Mouse (Mus musculus): ENCODE data around the gene Pcnx3. TPM values are rescaled to one million over a fixed set of nuclear protein-coding genes. Genes with fewer than 3 reads are reported as not detected.

The Pcnx3 gene
- total and polyA plus RNA-seq, 2 experiments from 2014 or later: 17.2 to 97.0 TPM

DNA sequence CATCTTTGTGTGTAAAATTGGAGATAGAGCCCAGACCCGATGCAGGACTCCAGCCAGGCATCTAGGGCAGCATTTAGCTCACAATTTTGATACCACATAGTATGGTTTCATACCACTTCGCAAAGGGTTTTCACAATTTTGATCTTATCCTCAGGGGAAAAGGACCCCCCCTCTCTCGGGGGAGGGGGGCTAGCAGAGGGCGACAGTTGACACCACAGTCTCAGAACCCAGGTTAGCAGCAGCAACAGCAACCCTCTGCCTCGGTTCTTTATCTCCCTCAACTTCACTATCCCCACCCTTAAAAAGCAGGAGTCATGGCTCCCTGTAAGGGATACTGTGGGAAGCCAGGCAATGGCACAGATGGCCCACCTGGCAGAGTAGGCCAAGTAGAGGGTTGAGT lies 24.5 kb upstream of the Pcnx3 start:
- Histone ChIP-seq H3K4me1 (ENCODE audit: insufficient read depth, low read length) (peaks cover 10% of the 10 kb centered on the region), H3K9ac (replicated peaks; ENCODE audit: low read length) (0 out of 2 replicates have a peak overlapping the region, but pooled peaks have one; percentile 17), H3K4me3 (ENCODE audit: low read length) (peak overlapping the region; percentile 18), H3K36me3 (ENCODE audit: insufficient read depth, low read length) (peaks cover 9% of the 10 kb centered on the region), H3K27me3 (ENCODE audit: insufficient read depth, low read length) (no peaks in the 10 kb centered on the region), H3K9me3 (ENCODE audit: low read length) (no peaks in the 10 kb centered on the region), H3K27ac (no peak overlapping the region), H3K4me2 (ENCODE audit: low read depth, low read length) (peak overlapping the region; percentile 53)
- TF ChIP-seq CTCF (IDR thresholded peaks at IDR 0.05; ENCODE audit: low read depth): no peak
- no peak for DNase-seq (ENCODE audit: low spot score)
- 79% methylated on average over 5 of the region's 5 CpGs for WGBS
- ATAC-seq: no peak

DNA sequence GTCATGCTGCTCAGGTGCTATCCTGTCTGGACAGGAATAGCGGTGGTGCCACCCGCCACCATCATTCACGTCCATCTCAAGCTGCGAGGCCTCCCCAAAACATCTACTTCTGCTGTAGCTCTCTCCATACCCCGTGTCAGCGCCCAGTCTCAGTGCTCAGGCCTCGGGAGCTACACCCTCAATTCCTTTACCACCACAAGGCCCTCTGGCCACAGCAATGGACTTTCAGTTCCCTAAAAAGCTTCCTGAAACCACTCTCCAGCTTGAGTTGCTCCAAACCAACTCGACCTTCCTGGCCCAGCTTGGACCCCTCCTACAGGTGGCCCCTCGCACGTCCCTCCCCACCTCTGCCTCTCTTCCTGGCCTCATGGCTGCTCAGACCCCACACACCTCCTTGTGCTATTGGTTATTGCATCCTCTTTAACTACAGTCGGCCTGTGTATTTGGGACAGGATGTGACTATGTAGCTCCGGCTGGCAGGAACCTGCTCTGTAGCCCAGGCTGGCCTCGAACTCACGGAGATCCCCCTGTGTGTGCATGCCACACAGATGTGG lies 23.3 kb upstream of the Pcnx3 start:
- ATAC-seq: no peak
- 93% methylated on average over 14 of the region's 14 CpGs for WGBS
- H3K4me2 ChIP-seq (ENCODE audit: low read depth, low read length): no peak overlapping the region
- no peak overlapping the region for H3K27ac ChIP-seq
- H3K27me3 ChIP-seq (ENCODE audit: insufficient read depth, low read length): no peaks in the 10 kb centered on the region
- no peak for TF ChIP-seq CTCF (IDR thresholded peaks at IDR 0.05; ENCODE audit: low read depth)
- no peak overlapping the region for H3K9ac ChIP-seq (replicated peaks; ENCODE audit: low read length)
- no peaks in the 10 kb centered on the region for H3K9me3 ChIP-seq (ENCODE audit: low read length)
- no peak overlapping the region for H3K4me3 ChIP-seq (ENCODE audit: low read length)
- H3K36me3 ChIP-seq (ENCODE audit: insufficient read depth, low read length): peaks cover 17% of the 10 kb centered on the region
- DNase-seq (ENCODE audit: low spot score): no peak
- H3K4me1 ChIP-seq (ENCODE audit: insufficient read depth, low read length): peaks cover 8% of the 10 kb centered on the region

GRCm38 (mm10) chr19:5711218-5711617 lies 22.5 kb upstream of the Pcnx3 start:
- Histone ChIP-seq H3K4me3 (ENCODE audit: low read length) (no peak overlapping the region), H3K4me1 (ENCODE audit: insufficient read depth, low read length) (no peaks in the 10 kb centered on the region; the same call in 1 of the 2 replicates), H3K4me2 (ENCODE audit: low read depth, low read length) (no peak overlapping the region), H3K9ac (replicated peaks; ENCODE audit: low read length) (no peak overlapping the region), H3K9me3 (ENCODE audit: low read length) (no peaks in the 10 kb centered on the region), H3K27ac (no peak overlapping the region), H3K27me3 (ENCODE audit: insufficient read depth, low read length) (no peaks in the 10 kb centered on the region), H3K36me3 (ENCODE audit: insufficient read depth, low read length) (peaks cover 17% of the 10 kb centered on the region)
- WGBS: 2% methylated on average over 3 of the region's 3 CpGs
- TF ChIP-seq CTCF (IDR thresholded peaks at IDR 0.05; ENCODE audit: low read depth): peak; percentile 82
- ATAC-seq: no peak
- peak; percentile 82 for DNase-seq (ENCODE audit: low spot score)

DNA sequence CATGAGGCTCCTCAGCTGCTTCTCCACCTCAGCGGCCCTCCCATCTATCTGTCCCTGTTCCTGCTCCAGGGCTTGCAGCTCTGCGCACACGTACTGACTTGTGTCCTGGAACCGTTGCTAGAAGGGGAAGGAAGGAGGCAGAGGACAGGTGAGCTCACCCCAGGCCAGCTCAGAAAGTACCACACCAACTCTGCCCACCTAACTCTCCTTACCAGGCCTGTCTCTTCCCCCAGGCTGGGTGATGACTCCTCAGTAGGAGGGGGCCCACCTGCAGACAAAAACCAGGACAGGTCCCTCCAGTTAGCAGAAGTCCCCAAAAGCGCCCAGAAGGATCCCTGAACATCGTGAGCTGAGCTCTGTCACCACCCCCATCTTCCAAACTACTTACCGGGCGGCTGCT lies 21.9 kb upstream of the Pcnx3 start:
- WGBS: 81% methylated on average over 8 of the region's 8 CpGs
- no peaks in the 10 kb centered on the region for H3K9me3 ChIP-seq (ENCODE audit: low read length)
- H3K36me3 ChIP-seq (ENCODE audit: insufficient read depth, low read length): peaks cover 17% of the 10 kb centered on the region
- no peaks in the 10 kb centered on the region for H3K27me3 ChIP-seq (ENCODE audit: insufficient read depth, low read length)
- H3K4me2 ChIP-seq (ENCODE audit: low read depth, low read length): no peak overlapping the region
- DNase-seq (ENCODE audit: low spot score): no peak
- no peak for ATAC-seq
- TF ChIP-seq CTCF (IDR thresholded peaks at IDR 0.05; ENCODE audit: low read depth): no peak
- no peak overlapping the region for H3K27ac ChIP-seq
- H3K4me3 ChIP-seq (ENCODE audit: low read length): no peak overlapping the region
- H3K9ac ChIP-seq (replicated peaks; ENCODE audit: low read length): no peak overlapping the region
- H3K4me1 ChIP-seq (ENCODE audit: insufficient read depth, low read length): no peaks in the 10 kb centered on the region; the same call in 1 of the 2 replicates

GRCm38 (mm10) chr19:5710068-5710467 lies 21.4 kb upstream of the Pcnx3 start:
- H3K9ac ChIP-seq (replicated peaks; ENCODE audit: low read length): no peak overlapping the region
- no peak for TF ChIP-seq CTCF (IDR thresholded peaks at IDR 0.05; ENCODE audit: low read depth)
- no peak overlapping the region for H3K4me3 ChIP-seq (ENCODE audit: low read length)
- no peak overlapping the region for H3K4me2 ChIP-seq (ENCODE audit: low read depth, low read length)
- ATAC-seq (no peak), DNase-seq (ENCODE audit: low spot score) (peak; percentile 38)
- H3K4me1 ChIP-seq (ENCODE audit: insufficient read depth, low read length): no peaks in the 10 kb centered on the region
- WGBS: 80% methylated on average over 6 of the region's 6 CpGs
- H3K9me3 ChIP-seq (ENCODE audit: low read length): no peaks in the 10 kb centered on the region
- peaks cover 17% of the 10 kb centered on the region for H3K36me3 ChIP-seq (ENCODE audit: insufficient read depth, low read length)
- H3K27ac ChIP-seq: no peak overlapping the region
- no peaks in the 10 kb centered on the region for H3K27me3 ChIP-seq (ENCODE audit: insufficient read depth, low read length)

DNA sequence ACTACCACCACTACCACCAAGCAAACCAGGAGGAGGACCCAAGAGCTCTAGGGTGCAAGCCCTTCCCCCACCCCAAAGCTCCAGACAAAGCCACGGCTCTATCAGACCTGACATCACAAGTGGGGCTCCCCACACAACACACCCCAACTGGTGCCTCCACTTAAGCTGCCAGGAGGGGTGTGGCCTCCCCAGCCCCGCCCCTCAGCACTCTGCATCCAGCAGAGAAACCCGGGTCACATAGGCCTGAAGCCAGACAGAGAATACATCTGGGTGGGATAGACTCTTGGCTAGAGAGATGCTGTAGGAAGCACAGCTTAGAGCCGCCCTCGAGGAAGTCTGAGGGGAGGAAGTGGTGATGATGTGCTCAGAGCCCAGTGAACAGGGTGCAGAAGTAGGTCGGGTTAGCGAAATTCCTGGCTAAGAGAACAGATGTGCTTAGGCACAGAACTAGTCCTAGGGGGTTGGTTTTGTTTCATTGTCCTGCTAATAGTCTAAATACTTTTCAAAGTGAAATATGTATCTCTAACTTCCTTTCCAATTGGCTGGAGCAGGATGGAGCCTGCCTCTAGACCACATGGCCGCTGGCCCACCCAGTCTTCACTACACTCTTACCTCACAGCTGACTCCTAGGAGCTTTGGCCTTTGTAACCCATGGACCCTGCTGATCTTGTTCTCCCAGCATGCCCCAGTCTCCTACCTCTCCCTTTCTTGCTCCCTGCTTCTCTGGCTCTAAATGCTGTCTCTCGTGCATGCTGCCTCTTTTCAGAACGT lies 16.3 kb upstream of the Pcnx3 start:
- Histone ChIP-seq H3K4me2 (ENCODE audit: low read depth, low read length) (no peak overlapping the region), H3K4me1 (ENCODE audit: insufficient read depth, low read length) (no peaks in the 10 kb centered on the region), H3K4me3 (ENCODE audit: low read length) (no peak overlapping the region), H3K9ac (replicated peaks; ENCODE audit: low read length) (no peak overlapping the region), H3K36me3 (ENCODE audit: insufficient read depth, low read length) (peaks cover 41% of the 10 kb centered on the region), H3K9me3 (ENCODE audit: low read length) (no peaks in the 10 kb centered on the region), H3K27ac (no peak overlapping the region), H3K27me3 (ENCODE audit: insufficient read depth, low read length) (no peaks in the 10 kb centered on the region)
- TF ChIP-seq CTCF (IDR thresholded peaks at IDR 0.05; ENCODE audit: low read depth): no peak
- ATAC-seq (peak; percentile 36; the same call in 1 of the 2 replicates), DNase-seq (ENCODE audit: low spot score) (no peak)
- WGBS: 42% methylated on average over 10 of the region's 10 CpGs
